Comparison of ENCODE assay signal across 8 mouse cellular contexts in the genomic region with DNA sequence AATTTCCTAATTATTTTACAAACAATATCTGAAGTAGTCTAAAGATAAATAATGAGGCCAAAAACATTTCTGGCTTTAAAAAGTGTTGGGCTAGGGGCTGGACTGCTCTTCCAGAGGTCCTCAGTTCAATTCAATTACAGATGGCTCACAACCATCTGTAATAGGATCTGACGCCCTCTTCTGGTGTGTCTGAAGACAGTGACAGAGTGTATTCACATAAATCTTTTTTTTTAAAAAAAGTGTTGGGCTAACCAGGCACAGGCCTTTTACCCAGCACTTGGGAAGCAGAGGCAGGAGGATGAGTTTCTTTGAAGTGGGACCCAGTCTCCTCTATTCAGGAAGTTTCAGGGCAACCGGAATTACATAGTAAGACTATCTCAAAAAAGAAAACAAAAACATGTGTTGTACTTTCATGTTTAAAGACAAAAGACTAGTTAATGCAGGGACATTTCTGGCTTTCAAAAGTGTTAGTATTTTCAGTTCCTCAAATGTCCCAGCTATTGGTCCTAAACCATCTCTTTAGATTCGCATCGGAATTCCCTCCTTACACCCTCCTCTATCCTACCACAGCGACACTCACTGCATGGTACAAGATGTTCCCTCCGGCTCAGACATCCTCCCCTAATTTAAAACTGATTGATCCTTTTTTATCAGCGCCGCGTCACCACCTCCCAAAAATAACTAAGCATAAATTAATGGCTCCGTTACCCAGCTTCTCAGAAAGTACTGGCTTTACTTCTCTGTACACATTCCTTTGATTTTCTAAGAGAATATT. TPM values are rescaled to one million over a fixed set of nuclear protein-coding genes. Genes with fewer than 3 reads are reported as not detected.
DNase-seq lines count a peak whose midpoint lies in the region; ATAC-seq lines count a peak whose summit lies in the region.

No protein-coding gene starts in this region.

- peaks cover 63% of the 10 kb centered on the region for H3K79me2 ChIP-seq in macrophage (ENCODE audit: inconsistent target)

- peak overlapping the region; percentile 88 for H3K4me2 ChIP-seq in hindbrain, embryonic 16.5 days (ENCODE audit: low read length)

- peak overlapping the region; percentile 88 for H3K27ac ChIP-seq in hindbrain, embryonic 16.5 days (ENCODE audit: low read depth, low read length)
- H3K27ac ChIP-seq in macrophage: peak overlapping the region; percentile 69

- DNase-seq in retina, embryonic 14.5 days (ENCODE audit: low spot score): peak; percentile 7
- DNase-seq in retina, postnatal 1 day: no peak
- DNase-seq in adipocyte (ENCODE audit: low spot score): peak; percentile 25
- no peak for DNase-seq in ovary, postnatal 10 days (ENCODE audit: low spot score)
- no peak for DNase-seq in kidney, adult 11 months

- peaks cover 57% of the 10 kb centered on the region for H3K4me1 ChIP-seq in erythroblast, embryonic 14.5 days (ENCODE audit: control insufficient read depth)
- H3K4me1 ChIP-seq in hindbrain, embryonic 16.5 days (ENCODE audit: control insufficient read depth, insufficient read depth, low read depth, low read length): peaks cover 9% of the 10 kb centered on the region

- no peaks in the 10 kb centered on the region for H3K9me3 ChIP-seq in erythroblast, embryonic 14.5 days (ENCODE audit: control insufficient read depth, low read length)
- H3K9me3 ChIP-seq in hindbrain, embryonic 16.5 days (ENCODE audit: control insufficient read depth, low read length): no peaks in the 10 kb centered on the region

- WGBS in hindbrain, embryonic 16.5 days: 13% methylated on average over 10 of the region's 10 CpGs
- WGBS in macrophage (ENCODE audit: missing documents): 3% methylated on average over 10 of the region's 10 CpGs

- H3K27me3 ChIP-seq in erythroblast, embryonic 14.5 days (ENCODE audit: control insufficient read depth): no peaks in the 10 kb centered on the region
- no peaks in the 10 kb centered on the region for H3K27me3 ChIP-seq in hindbrain, embryonic 16.5 days (replicated peaks; ENCODE audit: control insufficient read depth, insufficient read depth, low read length)

- H3K36me3 ChIP-seq in erythroblast, embryonic 14.5 days (ENCODE audit: control insufficient read depth): peaks cover 23% of the 10 kb centered on the region
- H3K36me3 ChIP-seq in hindbrain, embryonic 16.5 days (ENCODE audit: control insufficient read depth, insufficient read depth, low read length): no peaks in the 10 kb centered on the region
- H3K36me3 ChIP-seq in macrophage (ENCODE audit: inconsistent target): no peaks in the 10 kb centered on the region

- ATAC-seq in hindbrain, embryonic 16.5 days: no peak

- peak overlapping the region; percentile 70 for H3K4me3 ChIP-seq in erythroblast, embryonic 14.5 days (replicated peaks)
- peak overlapping the region; percentile 87 for H3K4me3 ChIP-seq in hindbrain, embryonic 16.5 days (ENCODE audit: low read length)
- peak overlapping the region; percentile 95 for H3K4me3 ChIP-seq in macrophage (ENCODE audit: inconsistent target)

- H3K9ac ChIP-seq in hindbrain, embryonic 16.5 days (ENCODE audit: low read depth, low read length): peak overlapping the region; percentile 91

RNA-seq across cellular contexts. Expression of a gene that starts 1.4 kb away (rescaled TPM):
- polyA plus RNA-seq in erythroblast, embryonic 14.5 days (2012): 1.3 and 1.5 TPM in 2 replicates
- 251 and 284 TPM in 2 replicates for polyA plus RNA-seq in hindbrain, embryonic 16.5 days (2015; fragmentation: Nextera tagmentation; extraction: Ambion mirVana)
- 1,000 to 10,000 TPM in 13 of 26 experiments, 100 to 1,000 TPM in 13; 672 to 1,951 (median 996) TPM for total RNA-seq in macrophage (2018; cell fraction: chromatin; rRNA removed)
- total RNA-seq in macrophage (2018; cell fraction: cytosol; rRNA removed): 100 to 1,000 TPM in 9 of 26 experiments, 10 to 100 TPM in 17; 63.3 to 131 (median 87.3) TPM
- 100 to 1,000 TPM; 241 to 834 (median 475) TPM for total RNA-seq in macrophage (2018; cell fraction: nucleus; rRNA removed)
- 84.4 to 101 TPM (median 86.5 TPM) in 3 replicates for polyA plus RNA-seq in macrophage (2018)

RNA-seq across cellular contexts. Expression of a gene that starts 26.7 kb away (rescaled TPM):
- 1.0 and 1.5 TPM in 2 replicates for polyA plus RNA-seq in erythroblast, embryonic 14.5 days (2012)
- polyA plus RNA-seq in hindbrain, embryonic 16.5 days (2015; fragmentation: Nextera tagmentation; extraction: Ambion mirVana): 27.0 and 28.9 TPM in 2 replicates
- 100 to 1,000 TPM in 5 of 26 experiments, 10 to 100 TPM in 21; 16.5 to 228 (median 53.0) TPM for total RNA-seq in macrophage (2018; cell fraction: chromatin; rRNA removed)
- 10 to 100 TPM; 17.3 to 73.9 (median 25.2) TPM for total RNA-seq in macrophage (2018; cell fraction: cytosol; rRNA removed)
- total RNA-seq in macrophage (2018; cell fraction: nucleus; rRNA removed): 100 to 1,000 TPM in 5 of 26 experiments, 10 to 100 TPM in 21; 21.2 to 148 (median 48.1) TPM
- polyA plus RNA-seq in macrophage (2018): 15.3 to 21.2 TPM (median 15.4 TPM) in 3 replicates

Comparison
In these comparisons a context has a peak if more than half of its experiments do, and no peak if none do; other contexts are left out.
1. DNase-seq: peak in retina, embryonic 14.5 days (single experiment) and adipocyte (single experiment); none in retina, postnatal 1 day (single experiment), ovary, postnatal 10 days (single experiment) and kidney, adult 11 months (single experiment).
2. RNA of a gene that starts 1.4 kb away (polyA plus RNA-seq): 251 to 284 TPM in hindbrain, embryonic 16.5 days and 84.4 to 101 TPM in macrophage; 1.3 to 1.5 TPM in erythroblast, embryonic 14.5 days; every median in the first group is over 10 times any median in the second.
3. Peak in every context shown above with its lines, with median percentiles within 50 percentile points of each other: H3K4me3 ChIP-seq.